Mouse (Mus musculus): ENCODE data around the gene D430041D05Rik.

Gene D430041D05Rik

DNA sequence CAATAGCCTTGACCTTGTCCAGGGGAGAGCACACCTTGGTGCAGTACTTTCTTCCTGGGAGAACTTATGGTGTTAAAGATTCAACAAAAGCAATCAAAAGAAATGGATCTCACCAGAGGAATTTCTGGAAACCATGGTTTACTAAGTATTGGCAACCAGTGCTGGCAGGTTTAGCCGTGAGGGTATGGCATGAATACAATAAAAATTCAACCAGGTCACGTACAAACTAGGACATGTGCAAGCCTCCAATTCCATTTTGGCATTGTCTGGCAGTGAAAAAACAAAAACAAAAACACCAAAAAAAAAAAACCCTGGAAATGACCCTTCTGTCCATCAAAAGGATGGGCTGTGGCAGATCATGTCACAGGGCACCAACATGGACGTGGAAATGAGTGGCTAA lies 256.9 kb downstream of the D430041D05Rik start:
- DNase-seq (ENCODE audit: low spot score), result no peak

DNA sequence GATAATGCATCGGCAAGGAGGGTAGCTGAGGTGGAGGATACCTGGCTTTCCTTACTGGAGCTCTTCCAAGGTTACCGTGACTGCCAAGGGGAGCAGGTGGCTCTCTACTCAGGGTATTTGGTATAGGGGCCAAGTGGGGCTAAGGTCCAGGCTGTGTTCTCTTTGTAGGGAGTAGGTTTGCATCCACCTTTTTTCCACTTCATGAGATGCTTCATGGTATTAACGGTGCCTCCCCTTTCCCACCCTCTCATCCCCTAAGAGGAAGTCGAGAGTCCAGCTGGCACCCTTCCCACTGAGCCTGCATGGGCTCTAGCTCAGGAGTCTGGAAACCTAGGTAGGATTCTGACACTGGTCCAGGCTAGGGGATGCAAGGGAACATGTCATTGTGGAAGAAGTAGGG lies 257.5 kb downstream of the D430041D05Rik start:
- DNase-seq (ENCODE audit: low spot score), result no peak

DNA sequence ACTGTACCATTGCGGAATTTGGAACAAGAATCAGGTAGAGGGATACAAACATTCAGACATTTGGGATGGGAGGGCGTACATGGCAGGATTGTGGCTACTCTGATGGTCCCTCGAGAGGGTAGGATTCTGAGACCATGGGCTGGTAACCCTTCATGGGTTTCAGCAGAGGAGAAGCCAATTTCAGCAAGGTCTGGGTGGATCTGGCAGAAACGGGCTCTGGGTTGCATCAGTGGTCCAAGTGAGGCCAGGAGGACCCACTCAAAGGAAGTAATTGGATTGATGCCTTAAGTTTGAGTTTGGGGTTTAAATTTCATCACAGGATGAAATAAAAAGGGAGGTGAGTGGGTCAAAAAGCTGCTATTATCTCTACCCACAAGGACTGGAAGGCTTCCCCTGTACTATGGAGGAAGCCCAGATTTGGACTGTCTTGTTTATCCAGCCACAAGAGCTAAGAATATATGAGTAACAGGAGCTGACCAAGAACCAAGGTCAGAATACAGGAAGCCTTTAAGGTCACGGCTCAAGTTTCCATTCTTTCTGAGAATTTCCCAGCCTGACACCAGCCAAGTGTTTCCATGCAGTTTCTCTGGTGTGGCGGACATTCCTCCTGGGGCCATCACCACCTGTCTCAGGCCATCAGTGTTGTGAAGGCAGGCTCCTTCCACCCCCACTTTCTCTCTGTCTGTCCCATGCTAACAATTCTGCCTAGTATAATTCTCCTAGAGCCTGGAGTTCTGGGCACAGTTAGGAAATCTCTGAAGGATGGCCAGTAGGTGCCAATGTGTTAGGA lies 260.0 kb downstream of the D430041D05Rik start:
- no peak for DNase-seq (ENCODE audit: low spot score)

DNA sequence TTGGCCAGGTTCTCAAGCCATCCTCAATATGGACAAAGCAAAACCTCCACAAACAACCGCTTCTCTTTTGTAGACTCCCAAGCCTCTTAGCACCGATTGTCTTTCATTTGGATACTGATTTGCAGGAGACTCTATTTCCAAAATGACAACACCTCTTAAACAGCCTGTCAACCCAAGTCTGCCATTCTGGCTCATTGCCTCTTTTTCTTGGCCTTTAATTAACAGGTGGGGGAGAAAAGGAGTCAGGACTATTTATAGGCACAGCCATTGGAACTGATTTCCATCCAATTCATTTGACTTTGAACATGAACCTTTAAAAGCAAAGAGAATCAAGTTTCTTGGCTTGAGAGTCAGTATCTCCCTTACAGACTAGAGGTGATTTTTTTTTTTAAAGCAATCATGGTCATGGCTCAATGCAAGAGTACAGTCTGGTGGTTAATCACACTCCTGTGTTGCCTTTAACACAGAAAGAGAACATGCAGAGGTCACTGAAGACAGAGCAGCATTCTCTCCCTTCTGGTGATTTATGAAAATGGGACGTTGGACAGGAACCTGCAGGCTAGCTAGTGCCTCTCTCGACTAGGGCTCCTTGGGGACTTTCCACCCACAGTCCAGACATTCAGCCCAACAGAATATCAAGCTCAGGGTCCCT lies 262.8 kb downstream of the D430041D05Rik start:
- no peak for DNase-seq (ENCODE audit: low spot score)

DNA sequence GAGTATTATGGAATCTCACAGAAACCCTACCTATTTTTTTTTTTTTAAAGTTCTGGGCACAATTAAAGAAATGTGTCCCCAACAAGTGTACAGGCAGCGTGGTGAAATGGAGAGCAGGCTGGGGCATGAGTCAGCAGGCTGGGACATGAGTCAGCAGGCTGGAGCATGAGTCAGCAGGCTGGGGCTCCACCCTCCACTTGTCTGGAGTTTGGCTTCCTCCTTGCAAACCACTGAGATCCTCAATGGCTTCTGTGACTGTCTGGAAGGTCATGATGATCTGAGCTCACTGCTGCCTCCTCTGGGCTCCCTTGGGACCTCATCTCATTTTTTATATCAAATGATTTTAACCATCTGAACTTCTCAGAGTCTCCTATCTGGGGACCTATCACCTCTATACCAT lies 264.8 kb downstream of the D430041D05Rik start:
- peak; percentile 61 for DNase-seq (ENCODE audit: low spot score)

DNA sequence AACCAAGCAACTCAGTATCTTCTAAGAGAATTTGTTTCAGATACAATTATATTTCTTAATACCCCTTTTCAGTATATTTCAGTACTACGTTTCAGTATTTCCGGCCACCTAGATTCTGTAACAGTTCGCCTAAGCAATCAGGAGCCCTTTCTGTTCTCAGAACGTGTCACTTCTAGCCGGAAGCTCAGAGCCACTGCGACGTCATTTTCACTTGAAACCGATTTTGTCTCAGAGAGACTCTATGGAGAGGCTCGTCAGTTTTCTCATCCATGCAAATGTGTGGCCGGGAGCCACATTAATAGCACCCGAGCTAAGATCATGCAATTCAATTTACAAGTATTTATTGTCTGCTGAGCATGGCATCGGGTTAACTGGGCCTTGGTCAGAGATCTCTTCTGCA lies 266.8 kb downstream of the D430041D05Rik start:
- DNase-seq (ENCODE audit: low spot score), result no peak

DNA sequence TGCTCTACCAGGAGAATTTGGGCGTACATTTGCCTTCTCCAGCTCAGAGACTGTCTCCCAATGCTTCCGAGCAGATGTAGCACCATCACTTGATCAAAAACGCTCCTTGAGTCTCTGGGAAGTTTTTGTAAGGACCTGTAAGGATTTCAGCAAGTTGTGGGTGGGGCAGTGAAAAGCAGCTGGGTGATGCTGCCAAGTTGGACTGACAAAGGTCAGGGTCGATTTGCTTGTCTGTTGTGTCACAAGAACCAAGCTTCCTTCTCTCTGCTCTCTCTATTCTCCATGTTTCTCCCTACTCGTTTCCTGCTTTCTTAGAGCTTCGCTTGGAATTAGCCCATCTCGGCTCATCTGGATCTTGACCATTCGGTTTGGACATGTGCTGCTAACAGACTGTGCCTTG lies 268.7 kb downstream of the D430041D05Rik start:
- no peak for DNase-seq (ENCODE audit: low spot score)

DNA sequence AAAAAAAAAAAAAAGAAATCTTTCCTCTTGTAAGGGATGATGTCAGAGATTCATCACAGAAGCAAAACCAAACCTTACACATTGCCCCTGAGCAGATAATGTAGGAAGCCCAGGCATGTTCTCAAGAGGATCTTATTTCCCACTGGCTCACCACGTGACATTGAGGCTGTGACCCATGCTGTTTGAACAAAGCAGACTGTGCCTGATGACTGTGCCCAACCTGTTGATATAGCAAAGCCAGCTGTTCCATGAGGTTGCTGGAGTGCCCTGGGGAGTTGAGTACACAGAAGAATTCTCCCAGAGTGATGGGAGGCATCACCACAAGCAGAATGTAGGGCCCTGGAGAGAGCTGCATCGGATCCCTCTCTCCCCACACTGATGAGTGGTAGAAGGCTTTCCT lies 274.9 kb downstream of the D430041D05Rik start:
- DNase-seq (ENCODE audit: low spot score), result no peak

DNA sequence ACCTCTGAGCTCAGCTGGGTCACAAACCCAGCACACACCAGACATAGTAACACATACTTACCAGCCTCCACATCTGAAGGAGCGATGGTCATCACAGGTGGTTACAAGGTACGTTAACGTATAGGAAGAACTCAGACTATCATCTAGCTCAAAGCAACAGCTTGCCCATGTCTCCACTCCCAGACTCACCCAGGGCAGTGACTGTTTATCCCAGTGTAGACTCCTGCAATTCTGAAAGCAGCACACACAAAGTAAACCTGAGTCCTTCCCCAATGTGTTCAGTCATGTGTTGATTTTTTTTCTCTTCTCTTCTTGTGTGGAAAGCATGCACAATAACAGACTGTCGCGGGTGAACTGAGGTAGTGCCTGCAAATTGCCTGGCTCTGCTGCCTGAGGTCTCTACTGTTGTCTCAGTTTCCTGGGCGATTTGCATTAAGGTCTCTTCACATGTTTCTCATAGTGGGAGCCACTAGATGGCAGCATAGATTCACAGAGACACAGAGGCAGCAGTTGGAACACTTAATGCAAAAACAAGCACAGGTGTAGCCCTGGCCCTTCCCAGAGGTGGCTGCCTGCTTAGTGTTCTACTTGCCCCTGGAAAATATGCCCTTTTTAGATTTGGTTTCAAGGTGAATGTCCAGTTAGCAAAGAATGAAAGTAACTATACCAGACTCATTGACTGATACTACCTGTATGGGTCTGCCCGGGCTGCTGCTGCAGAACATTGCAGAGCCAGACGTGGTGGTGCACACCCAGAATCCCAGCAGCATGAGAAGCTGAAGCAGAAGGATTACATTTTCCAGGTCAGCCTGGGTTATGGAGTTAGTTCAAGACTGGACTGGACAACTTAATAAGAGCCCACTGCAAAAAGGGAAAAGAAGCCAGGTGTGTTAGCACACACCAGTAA lies 276.4 kb downstream of the D430041D05Rik start:
- peak; percentile 44 for DNase-seq (ENCODE audit: low spot score)

DNA sequence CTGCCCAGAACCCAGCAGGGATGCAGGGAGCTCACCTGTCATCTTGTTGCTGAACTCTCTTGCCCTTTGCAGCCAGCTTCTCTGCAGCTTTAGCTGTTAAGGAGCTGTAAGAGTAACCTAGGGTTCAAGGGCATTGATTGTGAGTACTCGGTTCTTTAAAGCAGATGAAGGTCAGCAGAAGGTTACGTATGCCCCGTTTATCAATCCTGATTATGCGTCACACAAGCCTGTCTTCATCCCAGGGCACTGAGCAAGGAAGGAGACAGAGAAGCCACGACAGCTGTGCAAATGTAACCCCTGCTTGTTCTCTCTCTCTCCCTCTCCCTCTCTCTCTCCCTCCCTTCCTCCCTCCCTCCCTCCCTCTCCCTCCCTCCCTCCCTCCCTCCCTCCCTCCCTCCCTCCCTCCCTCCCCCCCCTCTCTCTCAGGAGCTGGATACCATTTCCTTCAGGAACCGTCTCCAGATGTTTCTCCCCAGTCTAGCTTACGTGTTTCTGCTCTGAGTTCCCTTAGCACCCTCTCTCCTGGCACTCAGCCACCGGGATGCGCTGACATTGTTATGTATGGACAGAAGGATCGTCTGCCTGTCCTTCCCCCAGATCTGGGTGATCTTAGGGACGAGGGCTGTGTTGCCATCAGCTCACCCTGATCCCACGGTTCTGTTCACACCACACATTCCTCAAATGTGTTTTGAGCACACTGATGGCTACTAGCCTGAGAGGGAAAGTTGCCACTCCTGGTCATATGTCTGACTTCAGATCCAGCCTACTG lies 277.6 kb downstream of the D430041D05Rik start:
- no peak for DNase-seq (ENCODE audit: low spot score)

DNA sequence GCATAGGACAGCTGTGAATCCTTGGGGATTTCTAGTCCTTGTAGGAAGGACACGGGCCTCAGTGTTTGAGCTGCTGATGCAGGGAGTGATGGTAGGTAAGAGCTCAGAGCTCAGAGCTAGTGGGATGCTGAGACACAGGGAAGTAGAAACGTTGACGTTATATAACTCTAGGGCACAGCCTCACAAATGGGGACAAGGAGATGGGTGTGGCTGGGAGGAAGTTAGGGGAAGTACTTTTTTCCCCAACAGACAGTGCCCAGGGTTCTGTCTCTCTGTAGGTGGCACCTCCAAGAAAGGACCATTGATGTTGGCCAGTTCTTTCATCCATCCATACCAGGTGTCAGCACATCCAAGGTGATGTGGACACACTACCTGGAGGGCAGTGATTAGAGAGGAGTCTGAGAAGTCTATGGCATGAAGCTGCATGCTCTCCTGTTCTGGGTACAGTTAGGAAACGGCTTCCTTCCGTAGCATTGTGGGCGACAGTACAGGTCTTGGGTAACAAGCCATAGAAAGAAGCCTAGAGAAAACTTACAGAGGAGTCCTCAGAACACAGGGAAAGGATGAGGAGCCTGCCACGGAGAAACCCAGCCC lies 278.4 kb downstream of the D430041D05Rik start:
- DNase-seq (ENCODE audit: low spot score), result no peak

DNA sequence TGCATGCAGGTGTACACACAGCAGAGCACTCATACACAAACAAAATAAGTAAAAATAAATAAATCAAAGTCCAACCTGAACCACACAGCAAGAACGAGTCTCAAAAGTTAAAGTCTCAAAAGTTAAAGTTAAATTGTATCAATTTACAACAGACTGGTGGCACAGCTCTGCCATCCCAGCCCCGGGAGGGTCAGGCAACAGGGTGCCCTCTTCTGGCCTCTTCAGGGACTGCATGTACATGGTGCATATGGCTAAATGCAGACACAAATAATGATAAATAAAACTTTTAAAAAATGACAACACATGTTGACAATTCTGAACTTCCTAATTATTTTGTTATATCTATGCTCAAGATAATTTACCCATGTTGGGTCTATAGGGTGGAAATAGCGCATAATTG lies 279.8 kb downstream of the D430041D05Rik start:
- no peak for DNase-seq (ENCODE audit: low spot score)

DNA sequence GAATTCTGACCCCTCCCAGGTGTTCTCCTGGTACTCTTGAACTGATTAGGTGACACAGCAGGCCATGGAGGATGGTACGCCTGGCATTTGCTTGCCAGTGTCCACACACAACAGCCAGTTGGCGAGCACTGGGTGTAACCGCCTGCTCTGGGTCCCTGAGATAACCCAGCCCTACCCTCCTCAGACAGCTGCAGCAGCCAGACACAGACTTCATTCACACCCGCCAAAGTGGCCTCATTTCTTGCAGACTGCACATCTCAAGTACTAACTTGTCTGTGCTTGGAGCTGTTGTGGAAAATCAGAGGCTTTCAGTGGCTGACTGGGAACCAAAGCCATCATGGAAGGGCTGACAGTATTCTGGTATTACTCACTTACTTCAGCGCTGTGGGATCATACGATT lies 280.6 kb downstream of the D430041D05Rik start:
- DNase-seq (ENCODE audit: low spot score), result peak; percentile 42

DNA sequence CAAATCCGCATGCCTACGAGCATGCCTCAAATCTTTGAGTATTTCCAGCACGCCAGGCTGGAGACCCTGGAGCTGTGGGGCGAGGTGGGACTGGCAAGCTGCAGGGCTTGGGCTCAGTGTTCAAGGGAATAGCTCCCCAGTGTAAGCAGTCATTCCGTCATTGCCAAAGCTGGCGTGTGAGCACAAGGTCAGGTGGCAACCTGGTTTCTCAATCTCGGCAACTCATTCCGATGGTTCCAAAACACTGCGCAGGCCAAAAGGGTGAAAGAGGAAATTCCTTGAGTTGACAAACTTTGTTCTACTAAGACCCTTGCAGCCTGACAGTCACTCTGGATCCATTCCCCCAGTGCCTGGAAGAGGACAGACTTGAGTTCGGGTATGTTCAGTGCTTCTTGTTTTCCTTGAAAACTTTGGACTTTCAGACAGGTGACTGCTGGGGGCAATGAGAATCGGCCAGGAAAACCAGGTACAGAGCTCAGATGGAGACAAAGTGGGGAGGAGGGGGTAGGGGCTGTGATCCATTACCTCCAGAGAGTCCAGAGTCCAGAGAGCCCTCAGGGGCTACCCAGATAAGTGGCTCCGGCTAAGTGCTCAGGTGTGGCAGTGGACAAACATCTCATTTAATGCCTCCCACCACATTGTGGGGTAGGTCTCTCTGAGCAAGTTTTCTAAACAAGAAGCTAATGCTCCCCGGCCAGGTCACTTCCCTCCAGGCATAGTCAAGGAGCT lies 281.8 kb downstream of the D430041D05Rik start:
- no peak for DNase-seq (ENCODE audit: low spot score)

DNA sequence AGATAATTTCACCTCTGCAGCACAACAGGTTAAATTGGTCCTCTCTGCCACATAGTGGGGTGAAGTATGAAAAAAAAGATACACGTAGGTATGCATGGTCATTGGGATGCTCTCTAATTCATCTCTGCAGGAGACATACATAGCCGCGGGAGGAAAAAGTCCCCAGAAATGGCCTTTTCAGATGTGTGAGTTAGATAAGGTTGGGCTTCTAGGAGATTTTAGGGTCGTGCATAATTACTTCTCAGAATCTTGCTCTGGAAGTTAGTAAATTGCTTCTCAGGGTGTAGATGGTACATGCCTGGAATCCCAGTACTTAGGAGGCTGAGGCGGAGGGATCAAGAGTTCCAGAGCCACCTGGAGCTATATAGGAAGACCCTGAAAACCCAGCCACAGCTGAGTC lies 286.7 kb downstream of the D430041D05Rik start:
- DNase-seq (ENCODE audit: low spot score), result no peak

DNA sequence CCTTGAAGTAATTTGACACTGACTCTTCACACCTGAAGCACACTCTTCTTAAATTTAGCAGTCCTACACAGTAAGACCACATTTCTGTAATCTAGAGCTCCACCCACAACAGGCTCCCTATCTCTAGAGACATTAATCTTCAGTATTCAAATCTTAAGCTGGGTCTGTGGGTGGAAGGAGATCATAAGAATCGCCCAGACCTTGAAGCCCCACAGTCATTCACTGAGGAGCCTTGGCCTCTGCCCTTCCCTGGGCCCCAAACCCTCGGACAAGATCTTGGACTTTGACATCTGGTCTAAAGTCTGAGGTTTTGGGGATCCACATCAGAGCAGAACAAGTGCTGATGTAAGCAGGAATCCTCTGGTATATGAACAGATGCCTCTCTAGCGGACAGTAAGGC lies 287.3 kb downstream of the D430041D05Rik start:
- no peak for DNase-seq (ENCODE audit: low spot score)

DNA sequence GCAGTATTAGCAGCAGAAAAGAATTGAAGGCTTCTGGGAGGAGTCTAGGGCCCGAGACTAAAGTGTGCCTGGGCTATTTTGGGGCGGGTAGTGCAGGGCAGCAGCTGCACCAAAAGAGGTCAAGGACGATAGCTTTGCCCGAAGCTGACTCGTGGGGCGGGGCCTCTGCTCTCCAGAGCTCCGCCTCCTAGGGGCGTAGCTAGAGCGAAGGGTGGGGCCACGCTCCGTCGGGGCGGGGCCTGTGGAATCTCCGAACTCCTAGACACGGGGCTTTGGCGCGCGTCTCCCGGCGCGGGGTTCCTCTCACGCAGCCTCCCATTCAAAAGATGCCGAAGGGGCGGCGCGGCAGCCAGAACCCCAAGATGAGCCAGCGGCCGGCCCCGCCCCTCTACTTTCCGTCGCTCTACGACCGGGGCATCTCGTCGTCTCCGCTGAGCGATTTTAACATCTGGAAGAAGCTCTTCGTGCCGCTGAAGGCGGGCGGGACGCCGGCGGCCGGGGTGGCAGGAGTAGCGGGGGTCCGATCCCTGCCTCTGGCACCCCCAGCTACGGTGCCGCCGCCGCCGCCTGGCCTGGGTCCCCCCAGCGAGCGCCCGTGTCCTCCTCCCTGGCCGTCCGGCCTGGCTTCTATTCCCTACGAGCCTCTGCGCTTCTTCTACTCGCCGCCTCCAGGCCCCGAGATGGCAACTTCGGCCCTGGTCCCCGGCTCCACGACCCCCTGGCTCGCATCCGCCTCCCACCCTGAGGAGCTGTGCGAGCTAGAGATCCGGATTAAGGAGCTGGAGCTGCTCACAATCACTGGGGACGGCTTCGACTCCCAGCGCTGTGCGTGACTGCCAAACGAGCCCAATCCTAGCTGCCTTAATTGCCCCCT lies 288.1 kb downstream of the D430041D05Rik start, which contains the start of gene A930018P22Rik:
Gene A930018P22Rik, plus strand, starts transcription at position 265 of the 874 bp plus-strand sequence.
- peak; percentile 98 for DNase-seq (ENCODE audit: low spot score)

DNA sequence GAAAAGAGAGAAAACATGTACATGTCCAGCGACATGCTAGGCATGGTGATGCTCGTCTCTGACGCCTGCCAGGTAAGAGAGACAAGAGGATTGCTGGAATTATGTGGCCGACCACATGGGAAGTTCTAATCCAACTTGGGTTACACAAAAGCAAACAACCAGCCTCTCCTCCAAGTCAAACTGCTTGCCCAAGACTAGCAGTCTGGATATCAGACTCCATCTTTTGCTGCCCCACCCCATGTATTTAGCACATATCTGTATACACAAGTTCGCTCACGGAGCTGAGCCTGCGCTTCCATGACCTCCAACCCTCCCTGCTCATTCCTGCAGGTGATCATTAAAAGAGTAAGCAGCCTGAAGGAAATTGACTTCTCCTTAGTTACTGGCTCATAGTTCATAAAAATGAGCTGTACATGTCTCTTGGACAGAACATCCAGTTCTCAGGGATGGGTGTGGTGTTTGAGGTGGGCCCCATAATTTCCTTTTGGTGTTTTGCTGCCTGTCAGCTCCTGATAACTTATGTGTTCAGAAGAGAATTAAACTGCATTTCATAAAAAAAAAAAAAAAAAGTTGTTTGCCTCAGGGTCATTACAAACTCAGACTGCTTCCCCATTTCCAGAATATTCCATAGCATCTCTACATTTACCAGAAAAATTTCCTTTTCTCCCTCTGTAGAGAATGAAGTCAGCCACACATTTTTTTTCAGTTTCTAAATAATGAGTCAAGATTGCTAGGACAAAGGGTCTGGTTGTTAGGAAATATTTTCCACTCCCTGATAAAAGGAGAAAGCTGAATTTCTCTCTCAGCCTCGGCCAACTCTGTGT lies 288.9 kb downstream of the D430041D05Rik start:
- DNase-seq (ENCODE audit: low spot score), result peak; percentile 67

DNA sequence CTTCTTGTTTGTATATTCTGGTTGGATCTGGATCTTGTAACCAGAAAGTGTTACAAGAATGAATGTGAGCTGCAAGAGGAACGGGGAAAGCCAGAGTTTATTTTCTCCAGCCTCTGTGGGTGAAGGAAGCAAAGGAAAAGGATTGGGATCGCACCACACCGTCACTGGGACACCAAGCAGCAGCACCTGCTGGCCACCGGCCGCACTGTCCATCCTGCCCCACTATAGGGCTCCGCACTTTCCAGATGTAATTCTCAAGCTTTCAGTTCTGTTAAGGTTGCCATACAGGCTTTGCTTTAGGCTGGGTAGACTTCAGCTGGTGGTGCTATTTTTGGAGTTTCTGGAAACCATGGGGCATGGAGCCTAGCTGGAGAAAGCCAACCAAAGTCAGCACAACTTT lies 290.5 kb downstream of the D430041D05Rik start:
- no peak for DNase-seq (ENCODE audit: low spot score)
